Mouse (Mus musculus) lung, adult 2 months (tissue): ENCODE results near the gene Cuedc2. TPM values are rescaled to one million over a fixed set of nuclear protein-coding genes. Genes with fewer than 3 reads are reported as not detected.

ENCODE experiments used
- DNase-seq: peaks from one replicate; pipeline ENCODE4 v3.0.0; 2022
- H3K4me1 ChIP-seq: fragments of 200-500 bp; 2 replicates; pipeline ENCODE4 v1.6.1; 2011; ENCODE audit warnings: low read length; ENCODE audit not compliant: control insufficient read depth, insufficient read depth
- H3K4me3 ChIP-seq: fragments of 200-500 bp; replicated peaks from 2 replicates; pipeline ENCODE3; 2011; ENCODE audit warnings: low read depth, mild to moderate bottlenecking, control low read depth, low read length; ENCODE audit errors: extremely low read depth
- CTCF ChIP-seq: fragments of 200-500 bp; IDR thresholded peaks from 2 replicates; pipeline ENCODE4 v1.5.1; 2011; ENCODE audit warnings: mild to moderate bottlenecking, low read length, control low read depth; ENCODE audit not compliant: insufficient read depth
- POLR2A ChIP-seq: fragments of 200-500 bp; IDR thresholded peaks from 2 replicates; pipeline ENCODE4 v1.6.1; 2011; ENCODE audit warnings: low read depth, mild to moderate bottlenecking, control low read depth, low read length, borderline replicate concordance; ENCODE audit errors: extremely low read depth
- WGBS: fragments of 180-500 bp; shearing (Covaris S2); methylation state at CpG from one replicate; pipeline ENCODE4 v1.1.7; 2018; 5-methylcytosine and 5-hydroxymethylcytosine counted together
- polyA plus RNA-seq: library from polyadenylated mRNA; depleted of rRNA; stranded (reverse); fragments of >200 nt; gene quantifications from 2 replicates; pipeline ENCODE4 v1.2.3, GENCODE M21; 2012

The Cuedc2 gene
- polyA plus RNA-seq, 1 experiment = 53.9 TPM

- under 1% methylated on average over 39 of the region's 39 CpGs for WGBS
- peak; percentile 85 for TF ChIP-seq CTCF
- peak; percentile 88; the same call in 1 of the 2 replicates for TF ChIP-seq POLR2A
Measured at GRCm38 (mm10) chr19:46304216-46304841, 34.2 kb downstream of the Cuedc2 start, which contains the start of gene Nfkb2. Gene Nfkb2, plus strand, starts transcription at chr19:46304320.

GRCm38 (mm10) chr19:46303251-46304215 lies 35.0 kb downstream of the Cuedc2 start:
- DNase-seq = no peak
- no peak for TF ChIP-seq POLR2A
- no peak for TF ChIP-seq CTCF

More at GRCm38 (mm10) chr19:46304216-46304841, 34.2 kb downstream of the Cuedc2 start, which contains the start of gene Nfkb2:
- DNase-seq = peak; percentile 92
- H3K4me1 ChIP-seq = peaks cover 8% of the 10 kb centered on the region
- peak within 1 kb of the TSS; percentile 95 for H3K4me3 ChIP-seq

GRCm38 (mm10) chr19:46302551-46302950 lies 36.0 kb downstream of the Cuedc2 start:
- no peak for TF ChIP-seq CTCF
- no peak for TF ChIP-seq POLR2A
- Histone ChIP-seq H3K4me1 (peaks cover 6% of the 10 kb centered on the region), H3K4me3 (no peak overlapping the region)
- WGBS = 91% methylated on average over 4 of the region's 4 CpGs
- no peak for DNase-seq

More at GRCm38 (mm10) chr19:46303251-46304215, 35.0 kb downstream of the Cuedc2 start:
- H3K4me3 ChIP-seq = peak overlapping the region; percentile 8
- WGBS = 43% methylated on average over 18 of the region's 18 CpGs
- peaks cover 6% of the 10 kb centered on the region for H3K4me1 ChIP-seq

- H3K4me3 ChIP-seq = no peak overlapping the region
- WGBS = 38% methylated on average over 8 of the region's 8 CpGs
- no peak for DNase-seq
- TF ChIP-seq POLR2A = no peak
- TF ChIP-seq CTCF = no peak
- H3K4me1 ChIP-seq = 0 out of 2 replicates have a peak, but pooled peaks cover 3% of the 10 kb centered on the region
Measured at GRCm38 (mm10) chr19:46300294-46301045, 38.0 kb downstream of the Cuedc2 start.

- TF ChIP-seq POLR2A (no peak), CTCF (no peak)
Measured at GRCm38 (mm10) chr19:46296938-46297337, 41.6 kb downstream of the Cuedc2 start.

GRCm38 (mm10) chr19:46290535-46291105 lies 47.9 kb downstream of the Cuedc2 start:
- TF ChIP-seq POLR2A (no peak), CTCF (no peak)
- Histone ChIP-seq H3K4me3 (no peak overlapping the region), H3K4me1 (no peaks in the 10 kb centered on the region)
- no peak for DNase-seq
- 65% methylated on average over 12 of the region's 12 CpGs for whole genome bisulfite sequencing

More at GRCm38 (mm10) chr19:46296938-46297337, 41.6 kb downstream of the Cuedc2 start:
- WGBS = 61% methylated on average over 4 of the region's 4 CpGs
- no peaks in the 10 kb centered on the region for H3K4me1 ChIP-seq
- no peak overlapping the region for H3K4me3 ChIP-seq
- DNase-seq = no peak

- TF ChIP-seq CTCF (no peak), POLR2A (no peak)
- Histone ChIP-seq H3K4me1 (no peaks in the 10 kb centered on the region), H3K4me3 (no peak overlapping the region)
- WGBS = 83% methylated on average over 3 of the region's 3 CpGs
- DNase-seq = no peak
Measured at GRCm38 (mm10) chr19:46287566-46287965, 50.9 kb downstream of the Cuedc2 start.

GRCm38 (mm10) chr19:46286926-46287325 lies 51.6 kb downstream of the Cuedc2 start:
- DNase-seq = no peak
- no peaks in the 10 kb centered on the region for H3K4me1 ChIP-seq
- WGBS = 84% methylated on average over 3 of the region's 3 CpGs
- no peak overlapping the region for H3K4me3 ChIP-seq
- no peak for TF ChIP-seq CTCF
- no peak for TF ChIP-seq POLR2A
